21 mouse cellular contexts compared by ENCODE assay signal in genomic region chr12:110479268-110479667, GRCm38 (mm10). TPM values are rescaled to one million over a fixed set of nuclear protein-coding genes. Genes with fewer than 3 reads are reported as not detected.
A peak's percentile ranks its signal among the peaks of the same experiment; 100 is the strongest.
DNase-seq lines count a peak whose midpoint lies in the region; ATAC-seq and TF ChIP-seq lines count a peak whose summit lies in the region.
"Had no signal": no experiment of that assay in that cellular context is flagged by ENCODE, and none has a peak within 500 bp of the region (broad histone marks: within the 10 kb centered on the region; RNA-seq: fewer than 3 reads in every experiment).

No protein-coding gene starts in this region.

- no peak overlapping the region for H3K9ac ChIP-seq in heart, embryonic 11.5 days (ENCODE audit: low read depth, low read length)
- no peak overlapping the region for H3K9ac ChIP-seq in heart, postnatal 0 days (replicated peaks; ENCODE audit: low read depth, low read length)
- H3K9ac ChIP-seq: embryonic facial prominence, embryonic 13.5 days; forebrain, embryonic 12.5 days; hindbrain, embryonic 12.5 days; liver, postnatal 0 days; midbrain, embryonic 12.5 days; stomach, embryonic 15.5 days had no signal

- peak; percentile 41 to 42 for DNase-seq in heart, adult 18-20 months
- DNase-seq in heart, postnatal 0 days (ENCODE audit: low spot score), result no peak
- no peak for DNase-seq in heart, adult 11 months
- no peak for DNase-seq in thymus, adult 2 months
- DNase-seq in thymus, postnatal 25 days, result no peak
- DNase-seq in embryo, embryonic 10.5 days (ENCODE audit: low spot score), result no peak
- DNase-seq: cerebellum, adult 2 months; cerebellum, postnatal 25 days; embryo, embryonic 11 days; kidney, adult 8-10 months; kidney, postnatal 10 days; liver, postnatal 0 days; lung, postnatal 14 days had no signal

- H3K4me2 ChIP-seq in heart, embryonic 11.5 days, result no peak overlapping the region
- H3K4me2 ChIP-seq in heart, postnatal 0 days (ENCODE audit: low read depth, low read length), result no peak overlapping the region
- H3K4me2 ChIP-seq: embryonic facial prominence, embryonic 13.5 days; forebrain, embryonic 12.5 days; hindbrain, embryonic 12.5 days; liver, embryonic 11.5 days; midbrain, embryonic 12.5 days; stomach, embryonic 15.5 days had no signal

- no peak for TF ChIP-seq CTCF in heart, postnatal 0 days (IDR thresholded peaks at IDR 0.05; ENCODE audit: low read depth)
- no peak for TF ChIP-seq CTCF in thymus, adult 2 months (IDR thresholded peaks at IDR 0.05; ENCODE audit: borderline replicate concordance, control insufficient read depth, extremely low read depth, insufficient read depth, low read length, poor library complexity)

- H3K27me3 ChIP-seq in heart, embryonic 11.5 days (ENCODE audit: control insufficient read depth, insufficient read depth, low read length), result no peaks in the 10 kb centered on the region
- no peaks in the 10 kb centered on the region for H3K27me3 ChIP-seq in heart, postnatal 0 days (ENCODE audit: control insufficient read depth, insufficient read depth, low read length)
- H3K27me3 ChIP-seq in thymus, adult 2 months (ENCODE audit: control insufficient read depth, insufficient read depth, low read length), result no peaks in the 10 kb centered on the region
- H3K27me3 ChIP-seq: embryonic facial prominence, embryonic 13.5 days; forebrain, embryonic 12.5 days; hindbrain, embryonic 12.5 days; midbrain, embryonic 12.5 days; stomach, embryonic 15.5 days had no signal

- no peak for ATAC-seq in heart, embryonic 11.5 days (replicated peaks; ENCODE audit: insufficient number of reproducible peaks, low FRiP score, low TSS enrichment)
- peak; percentile 71 for ATAC-seq in heart, postnatal 0 days (ENCODE audit: insufficient read depth, low read depth)
- ATAC-seq: liver, postnatal 0 days had no signal

- H3K9me3 ChIP-seq in heart, embryonic 11.5 days (replicated peaks; ENCODE audit: control insufficient read depth, low read length), result no peaks in the 10 kb centered on the region
- no peaks in the 10 kb centered on the region for H3K9me3 ChIP-seq in heart, postnatal 0 days (replicated peaks; ENCODE audit: control insufficient read depth, low read length)
- H3K9me3 ChIP-seq: embryonic facial prominence, embryonic 13.5 days; forebrain, embryonic 12.5 days; hindbrain, embryonic 12.5 days; midbrain, embryonic 12.5 days; stomach, embryonic 15.5 days had no signal

- H3K36me3 ChIP-seq in heart, embryonic 11.5 days (ENCODE audit: control insufficient read depth, insufficient read depth, low read length), result peaks cover 4% of the 10 kb centered on the region; the same call in 1 of the 2 replicates
- H3K36me3 ChIP-seq in heart, postnatal 0 days (replicated peaks; ENCODE audit: control insufficient read depth, insufficient read depth, low read length), result peaks cover 3% of the 10 kb centered on the region; the same call in 1 of the 2 replicates
- no peaks in the 10 kb centered on the region for H3K36me3 ChIP-seq in thymus, adult 2 months (ENCODE audit: control insufficient read depth, insufficient read depth, low read length)

- WGBS in heart, embryonic 11.5 days (ENCODE audit: insufficient replicate concordance), result 84% methylated on average over 12 of the region's 12 CpGs
- 61% methylated on average over 12 of the region's 12 CpGs for WGBS in heart, postnatal 0 days
- 89% methylated on average over 12 of the region's 12 CpGs for WGBS in thymus, adult 2 months

- TF ChIP-seq EP300 in heart, postnatal 0 days (IDR thresholded peaks at IDR 0.05; ENCODE audit: low read depth), result no peak

- H3K4me1 ChIP-seq in heart, embryonic 11.5 days (ENCODE audit: control insufficient read depth, insufficient read depth, low read length), result peaks cover 17% of the 10 kb centered on the region
- H3K4me1 ChIP-seq in heart, postnatal 0 days (ENCODE audit: control insufficient read depth, insufficient read depth), result peaks cover 7% of the 10 kb centered on the region
- H3K4me1 ChIP-seq in thymus, adult 2 months (replicated peaks; ENCODE audit: control insufficient read depth, insufficient read depth, low read length), result peaks cover 58% of the 10 kb centered on the region

- no peak overlapping the region for H3K27ac ChIP-seq in heart, embryonic 11.5 days (ENCODE audit: low read depth, low read length)
- H3K27ac ChIP-seq in heart, postnatal 0 days (ENCODE audit: low read depth), result peak overlapping the region; percentile 60
- H3K27ac ChIP-seq in thymus, adult 2 months (ENCODE audit: control insufficient read depth, insufficient read depth, low read length), result peak overlapping the region; percentile 98
- H3K27ac ChIP-seq: embryonic facial prominence, embryonic 13.5 days; forebrain, embryonic 12.5 days; hindbrain, embryonic 12.5 days; midbrain, embryonic 12.5 days; stomach, embryonic 15.5 days had no signal

- no peak overlapping the region for H3K4me3 ChIP-seq in heart, embryonic 11.5 days (ENCODE audit: low read depth, low read length)
- no peak overlapping the region for H3K4me3 ChIP-seq in heart, postnatal 0 days (ENCODE audit: low read depth, low read length)
- no peak overlapping the region for H3K4me3 ChIP-seq in thymus, adult 2 months (ENCODE audit: control insufficient read depth, insufficient read depth, low read length)
- H3K4me3 ChIP-seq: embryonic facial prominence, embryonic 13.5 days; erythroblast, embryonic 14.5 days; forebrain, embryonic 12.5 days; hindbrain, embryonic 12.5 days; midbrain, embryonic 12.5 days; stomach, embryonic 15.5 days had no signal

- no peak for TF ChIP-seq POLR2A in thymus, adult 2 months (IDR thresholded peaks at IDR 0.05; ENCODE audit: control insufficient read depth, extremely low read depth, insufficient read depth, low read length, poor library complexity)

RNA-seq across cellular contexts. Expression of gene Ppp2r5c, which starts 32.3 kb away (rescaled TPM):
- total RNA-seq in heart, adult 18-20 months (2021), result 10 to 100 TPM; 91.7 to 91.9 TPM
- polyA plus RNA-seq in heart, embryonic 11.5 days (2014; fragmentation: Nextera tagmentation; extraction: Ambion mirVana), result 137 and 139 TPM in 2 replicates
- total RNA-seq in heart, postnatal 0 days (2014; rRNA removed; ENCODE audit: low replicate concordance), result 103 and 104 TPM in 2 replicates
- 108 and 118 TPM in 2 replicates for polyA plus RNA-seq in heart, postnatal 0 days (2015; fragmentation: Nextera tagmentation; extraction: Ambion mirVana)
- 83.1 and 83.7 TPM in 2 replicates for polyA plus RNA-seq in thymus, adult 2 months (2012; rRNA removed)

Comparison
In these comparisons a context has a peak if more than half of its experiments do, and no peak if none do; other contexts are left out.
1. DNase-seq: peak in heart, adult 18-20 months (2 of 2); none in heart, postnatal 0 days (single experiment), heart, adult 11 months (single experiment), thymus, adult 2 months (single experiment), thymus, postnatal 25 days (single experiment) and embryo, embryonic 10.5 days (single experiment).